Mouse (Mus musculus) heart, adult 2 months (tissue): ENCODE data around the gene Cel. TPM values are rescaled to one million over a fixed set of nuclear protein-coding genes. Genes with fewer than 3 reads are reported as not detected.

ENCODE experiments used
- DNase-seq, 2 experiments: peaks; one replicate each; pipeline ENCODE4 v3.0.0; 2021
- H3K27ac ChIP-seq: fragments of 200-600 bp; 2 replicates; pipeline ENCODE4 v1.8.1; 2022
- H3K27me3 ChIP-seq: fragments of 200-500 bp; 2 replicates; pipeline ENCODE4 v1.6.1; 2012; ENCODE audit warnings: mild to moderate bottlenecking, low read length, inconsistent platforms, mixed read lengths; ENCODE audit not compliant: control insufficient read depth, insufficient read depth
- H3K36me3 ChIP-seq: fragments of 200-500 bp; 2 replicates; pipeline ENCODE4 v1.6.1; 2012; ENCODE audit warnings: low read length, inconsistent platforms; ENCODE audit not compliant: control insufficient read depth, insufficient read depth
- H3K4me1 ChIP-seq: fragments of 200-500 bp; 2 replicates; pipeline ENCODE4 v1.6.1; 2011; ENCODE audit warnings: low read length; ENCODE audit not compliant: control insufficient read depth, insufficient read depth
- H3K4me3 ChIP-seq: fragments of 200-600 bp; 2 replicates; pipeline ENCODE4 v1.8.1; 2022
- H3K79me2 ChIP-seq: fragments of 200-500 bp; replicated peaks from 2 replicates; pipeline ENCODE4 v1.6.1; 2012; ENCODE audit warnings: mild to moderate bottlenecking, inconsistent platforms, low read length, moderate library complexity, mixed read lengths; ENCODE audit not compliant: control insufficient read depth, insufficient read depth
- H3K9ac ChIP-seq: fragments of 200-500 bp; 2 replicates; pipeline ENCODE4 v1.6.1; 2012; ENCODE audit warnings: low read depth, mild to moderate bottlenecking, control low read depth, inconsistent platforms, low read length, mixed read lengths
- CTCF ChIP-seq: fragments of 200-600 bp; IDR thresholded peaks from 2 replicates; pipeline ENCODE4 v1.8.1; 2022; ENCODE audit warnings: antibody characterized with exemption, mild to moderate bottlenecking, moderate library complexity
- EP300 ChIP-seq: fragments of 200-500 bp; IDR thresholded peaks from 2 replicates; pipeline ENCODE4 v1.6.1; 2011; ENCODE audit warnings: low read depth, low read length, control low read depth; ENCODE audit not compliant: insufficient read depth
- POLR2A ChIP-seq: fragments of 200-500 bp; IDR thresholded peaks from 2 replicates; pipeline ENCODE4 v1.6.1; 2011; ENCODE audit warnings: mild to moderate bottlenecking, low read depth, low read length, control low read depth; ENCODE audit not compliant: insufficient read depth
- WGBS: fragments of 180-500 bp; shearing (Covaris S2); methylation state at CpG from one replicate; pipeline ENCODE4 v1.1.7; 2018; 5-methylcytosine and 5-hydroxymethylcytosine counted together
- intact Hi-C: fragments of 180-260 bp; cut with DNase I; formaldehyde crosslinking; loops from one replicate; pipeline ENCODE4 v1.15.1; 2025
- polyA plus RNA-seq: library from polyadenylated mRNA; depleted of rRNA; stranded (reverse); fragments of >200 nt; gene quantifications from 2 replicates; pipeline ENCODE4 v1.2.3, GENCODE M21; 2012
- total RNA-seq, 2 experiments: library from RNA; stranded (reverse); gene quantifications; 2 replicates each; pipeline ENCODE4 v1.2.3; 2021

The Cel gene
- total and polyA plus RNA-seq, 3 experiments = not detected

- no peak for TF ChIP-seq CTCF
- TF ChIP-seq EP300 = no peak
- TF ChIP-seq POLR2A = no peak
- H3K79me2 ChIP-seq = no peaks in the 10 kb centered on the region
- H3K9ac ChIP-seq = no peak overlapping the region
- H3K27me3 ChIP-seq = no peaks in the 10 kb centered on the region
- H3K4me1 ChIP-seq = peaks cover 24% of the 10 kb centered on the region
- no peak overlapping the region for H3K27ac ChIP-seq
- intact Hi-C loops = no loop called here
- no peak for DNase-seq
- H3K4me3 ChIP-seq = no peak overlapping the region
- 89% methylated on average over 4 of the region's 4 CpGs for WGBS
- no peaks in the 10 kb centered on the region for H3K36me3 ChIP-seq
Measured at GRCm38 (mm10) chr2:28522166-28522565, 41.0 kb downstream of the Cel start.

DNA sequence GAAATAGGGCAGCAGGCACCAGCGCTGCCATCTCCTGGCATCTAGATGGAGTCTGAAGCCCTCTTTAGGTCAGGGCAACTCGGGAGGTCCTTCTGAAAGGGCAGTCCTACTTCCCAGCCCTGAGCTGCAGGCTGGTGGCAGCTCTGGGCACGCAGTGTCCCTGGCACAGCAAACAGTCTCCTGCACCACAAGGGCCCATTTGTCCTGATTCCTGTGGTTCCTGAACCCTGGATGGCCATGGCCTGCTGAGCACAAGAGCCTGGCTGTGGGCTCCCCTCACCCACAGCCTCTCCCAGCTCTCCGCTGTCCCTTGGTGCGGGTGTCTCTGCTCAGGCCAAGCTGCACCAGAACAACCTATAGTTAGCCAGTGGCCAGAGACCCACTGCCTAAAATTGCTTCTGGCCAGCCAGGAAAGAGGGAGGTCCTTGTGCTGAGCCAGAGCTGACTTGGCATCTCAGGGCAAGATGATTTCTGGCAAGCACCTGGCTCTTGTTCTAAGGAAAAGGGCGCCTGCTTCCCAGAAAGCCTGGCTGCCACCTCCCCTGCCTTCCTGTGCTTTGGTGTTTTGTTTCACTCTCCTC, 41.5 kb downstream of the Cel start:
- Histone ChIP-seq H3K36me3 (no peaks in the 10 kb centered on the region), H3K27ac (no peak overlapping the region; the same call in 1 of the 2 replicates), H3K4me1 (peaks cover 22% of the 10 kb centered on the region), H3K9ac (no peak overlapping the region; the same call in 1 of the 2 replicates), H3K27me3 (no peaks in the 10 kb centered on the region), H3K79me2 (no peaks in the 10 kb centered on the region), H3K4me3 (no peak overlapping the region)
- intact Hi-C loops = no loop called here
- WGBS = 56% methylated on average over 6 of the region's 6 CpGs
- DNase-seq = peak in 1 of 2 experiments; percentile 43
- TF ChIP-seq POLR2A = no peak
- no peak for TF ChIP-seq CTCF
- no peak for TF ChIP-seq EP300

DNA sequence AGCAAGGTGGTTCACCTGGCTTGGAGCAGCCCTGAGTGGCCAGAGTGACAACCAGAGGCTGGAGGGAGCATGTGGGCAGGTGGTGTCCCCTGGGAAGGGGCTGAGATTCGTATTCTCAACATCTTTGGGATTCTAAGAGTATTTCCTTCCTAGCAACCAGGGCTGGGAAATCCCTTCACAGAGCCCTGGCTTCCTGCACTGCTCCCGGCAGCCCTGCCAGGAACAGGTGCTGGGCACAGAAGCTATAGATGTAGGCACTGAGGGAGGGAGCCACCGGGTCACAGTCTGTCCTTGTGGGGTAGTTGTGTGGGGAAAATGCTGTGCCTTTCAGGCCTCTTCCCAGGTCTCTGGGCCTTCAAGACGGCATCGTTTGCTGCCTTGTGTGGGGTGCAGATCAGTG, 42.6 kb downstream of the Cel start:
- no peak overlapping the region for H3K27ac ChIP-seq
- H3K36me3 ChIP-seq = no peaks in the 10 kb centered on the region
- DNase-seq = no peak
- no peak overlapping the region for H3K4me3 ChIP-seq
- intact Hi-C loops = no loop called here
- H3K4me1 ChIP-seq = peaks cover 13% of the 10 kb centered on the region
- no peaks in the 10 kb centered on the region for H3K27me3 ChIP-seq
- H3K79me2 ChIP-seq = no peaks in the 10 kb centered on the region
- no peak overlapping the region for H3K9ac ChIP-seq
- 67% methylated on average over 5 of the region's 5 CpGs for WGBS
- no peak for TF ChIP-seq EP300
- TF ChIP-seq POLR2A = no peak
- no peak for TF ChIP-seq CTCF

DNA sequence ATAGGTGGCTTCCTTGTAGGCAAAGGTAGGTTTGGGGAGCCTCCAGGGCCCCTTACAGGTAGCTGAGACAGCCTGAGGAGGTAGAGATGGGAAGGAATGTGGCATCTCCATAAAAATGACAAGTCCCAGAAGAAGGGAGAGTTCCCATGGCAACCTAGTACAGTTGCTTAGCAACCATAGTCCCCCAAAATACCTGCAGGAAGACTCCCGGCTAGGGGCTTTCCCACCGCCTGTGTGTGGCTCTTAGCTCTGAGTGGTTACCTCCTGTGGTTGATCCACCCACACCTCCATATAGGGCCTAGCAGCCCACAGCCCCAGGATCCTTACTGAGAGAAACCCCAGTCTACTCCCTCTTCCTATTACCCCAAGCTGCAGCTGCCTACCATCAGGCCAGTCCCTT, 45.0 kb downstream of the Cel start:
- no peak overlapping the region for H3K27ac ChIP-seq
- no peaks in the 10 kb centered on the region for H3K36me3 ChIP-seq
- intact Hi-C loops = no loop called here
- H3K4me3 ChIP-seq = no peak overlapping the region
- WGBS = 65% methylated on average over 2 of the region's 2 CpGs
- no peak overlapping the region for H3K9ac ChIP-seq
- no peaks in the 10 kb centered on the region for H3K79me2 ChIP-seq
- TF ChIP-seq EP300 (no peak), POLR2A (no peak), CTCF (no peak)
- no peak for DNase-seq
- no peaks in the 10 kb centered on the region for H3K27me3 ChIP-seq
- H3K4me1 ChIP-seq = peaks cover 14% of the 10 kb centered on the region

- TF ChIP-seq CTCF (peak; percentile 91), POLR2A (no peak), EP300 (peak; percentile 92)
- H3K79me2 ChIP-seq = no peaks in the 10 kb centered on the region
- intact Hi-C loops = loop anchor here (1.0 kb wide), 1 partner anchor 30 kb away; no protein-coding TSS in a partner anchor
- H3K4me1 ChIP-seq = peaks cover 14% of the 10 kb centered on the region
- WGBS = 38% methylated on average over 5 of the region's 5 CpGs
- no peaks in the 10 kb centered on the region for H3K36me3 ChIP-seq
- DNase-seq = peak; percentile 82 to 86
- no peak overlapping the region for H3K4me3 ChIP-seq
- H3K27me3 ChIP-seq = no peaks in the 10 kb centered on the region
- no peak overlapping the region for H3K9ac ChIP-seq
- no peak overlapping the region for H3K27ac ChIP-seq
Measured at GRCm38 (mm10) chr2:28517206-28517909, 45.8 kb downstream of the Cel start.

- Histone ChIP-seq H3K4me3 (no peak overlapping the region), H3K9ac (no peak overlapping the region), H3K27me3 (no peaks in the 10 kb centered on the region), H3K79me2 (no peaks in the 10 kb centered on the region), H3K4me1 (peaks cover 11% of the 10 kb centered on the region), H3K27ac (no peak overlapping the region), H3K36me3 (no peaks in the 10 kb centered on the region)
- TF ChIP-seq CTCF (peak; percentile 90), EP300 (peak; percentile 91), POLR2A (no peak)
- DNase-seq = peak; percentile 75 to 88
- 13% methylated on average over 5 of the region's 5 CpGs for WGBS
- intact Hi-C loops = loop anchor here (1.0 to 5.0 kb wide), 3 partner anchors 34 to 128 kb away; partner anchors contain the start of gene Tsc1
Measured at GRCm38 (mm10) chr2:28514489-28514888, 48.7 kb downstream of the Cel start.
